Mouse (Mus musculus): ENCODE measurements around the gene Abcc3. TPM values are rescaled to one million over a fixed set of nuclear protein-coding genes. Genes with fewer than 3 reads are reported as not detected.
A peak's percentile ranks its signal among the peaks of the same experiment; 100 is the strongest.

The Abcc3 gene
- polyA plus RNA-seq, 1 experiment from 2014 or later = 0.77 TPM

- Histone ChIP-seq H3K27ac (no peak overlapping the region), H3K9ac (no peak overlapping the region), H3K4me2 (no peak overlapping the region), H3K36me3 (no peaks in the 10 kb centered on the region), H3K27me3 (peaks cover 8% of the 10 kb centered on the region; the same call in 1 of the 2 replicates), H3K4me1 (replicated peaks) (peaks cover 34% of the 10 kb centered on the region), H3K9me3 (no peaks in the 10 kb centered on the region), H3K4me3 (no peak overlapping the region)
- ATAC-seq (ENCODE audit: low FRiP score) = no peak
- WGBS = 63% methylated on average over 3 of the region's 3 CpGs
These were observed 46.2 kb downstream of the Abcc3 start for GRCm38 (mm10) chr11:94346611-94347010.

- H3K4me3 ChIP-seq = no peak overlapping the region
- H3K9me3 ChIP-seq = no peaks in the 10 kb centered on the region
- no peak overlapping the region for H3K27ac ChIP-seq
- no peak overlapping the region for H3K4me2 ChIP-seq
- peaks cover 40% of the 10 kb centered on the region for H3K4me1 ChIP-seq (replicated peaks)
- H3K9ac ChIP-seq = no peak overlapping the region
- WGBS = 81% methylated on average over 10 of the region's 10 CpGs
- peaks cover 8% of the 10 kb centered on the region; the same call in 1 of the 2 replicates for H3K27me3 ChIP-seq
- no peaks in the 10 kb centered on the region for H3K36me3 ChIP-seq
- ATAC-seq (ENCODE audit: low FRiP score) = no peak
These were observed 46.9 kb downstream of the Abcc3 start for GRCm38 (mm10) chr11:94345926-94346325.

GRCm38 (mm10) chr11:94344470-94344869, 48.3 kb downstream of the Abcc3 start:
- no peak for ATAC-seq (ENCODE audit: low FRiP score)
- no peaks in the 10 kb centered on the region for H3K9me3 ChIP-seq
- H3K27ac ChIP-seq = 0 out of 2 replicates have a peak overlapping the region, but pooled peaks have one; percentile 69

GRCm38 (mm10) chr11:94343955-94344358, 48.8 kb downstream of the Abcc3 start:
- Histone ChIP-seq H3K4me3 (no peak overlapping the region), H3K27me3 (peaks cover 8% of the 10 kb centered on the region; the same call in 1 of the 2 replicates), H3K9ac (0 out of 2 replicates have a peak overlapping the region, but pooled peaks have one; percentile 35), H3K36me3 (peaks cover 10% of the 10 kb centered on the region), H3K4me1 (replicated peaks) (peaks cover 45% of the 10 kb centered on the region), H3K4me2 (no peak overlapping the region), H3K27ac (peak overlapping the region; percentile 69; the same call in 1 of the 2 replicates), H3K9me3 (no peaks in the 10 kb centered on the region)
- peak; percentile 47; the same call in 1 of the 2 replicates for ATAC-seq (ENCODE audit: low FRiP score)
- WGBS = 20% methylated on average over 5 of the region's 5 CpGs

More at GRCm38 (mm10) chr11:94344470-94344869, 48.3 kb downstream of the Abcc3 start:
- H3K9ac ChIP-seq = 0 out of 2 replicates have a peak overlapping the region, but pooled peaks have one; percentile 35
- H3K4me1 ChIP-seq (replicated peaks) = peaks cover 45% of the 10 kb centered on the region
- no peak overlapping the region for H3K4me2 ChIP-seq
- H3K27me3 ChIP-seq = peaks cover 8% of the 10 kb centered on the region; the same call in 1 of the 2 replicates
- WGBS = 79% methylated on average over 1 of the region's 1 CpGs
- H3K4me3 ChIP-seq = no peak overlapping the region
- peaks cover 5% of the 10 kb centered on the region for H3K36me3 ChIP-seq

- H3K27me3 ChIP-seq = peaks cover 8% of the 10 kb centered on the region; the same call in 1 of the 2 replicates
- peak overlapping the region; percentile 52 for H3K27ac ChIP-seq
- peak overlapping the region; percentile 29; the same call in 1 of the 2 replicates for H3K9ac ChIP-seq
These were observed 50.5 kb downstream of the Abcc3 start for GRCm38 (mm10) chr11:94342114-94342905.

GRCm38 (mm10) chr11:94340948-94341933, 51.6 kb downstream of the Abcc3 start:
- Histone ChIP-seq H3K9ac (peak overlapping the region; percentile 29; the same call in 1 of the 2 replicates), H3K4me3 (no peak overlapping the region), H3K4me1 (replicated peaks) (peaks cover 40% of the 10 kb centered on the region), H3K4me2 (no peak overlapping the region), H3K27me3 (peaks cover 8% of the 10 kb centered on the region; the same call in 1 of the 2 replicates), H3K9me3 (no peaks in the 10 kb centered on the region), H3K36me3 (peaks cover 27% of the 10 kb centered on the region), H3K27ac (peak overlapping the region; percentile 18; the same call in 1 of the 2 replicates)
- no peak for ATAC-seq (ENCODE audit: low FRiP score)
- WGBS = 58% methylated on average over 10 of the region's 10 CpGs

More at GRCm38 (mm10) chr11:94342114-94342905, 50.5 kb downstream of the Abcc3 start:
- Histone ChIP-seq H3K4me3 (no peak overlapping the region), H3K4me2 (no peak overlapping the region), H3K36me3 (peaks cover 23% of the 10 kb centered on the region), H3K4me1 (replicated peaks) (peaks cover 45% of the 10 kb centered on the region), H3K9me3 (no peaks in the 10 kb centered on the region)
- 16% methylated on average over 13 of the region's 13 CpGs for WGBS
- ATAC-seq (ENCODE audit: low FRiP score) = no peak

GRCm38 (mm10) chr11:94339732-94340585, 52.8 kb downstream of the Abcc3 start:
- Histone ChIP-seq H3K9ac (no peak overlapping the region), H3K4me3 (no peak overlapping the region), H3K27ac (no peak overlapping the region), H3K4me1 (replicated peaks) (peaks cover 40% of the 10 kb centered on the region), H3K4me2 (no peak overlapping the region), H3K9me3 (no peaks in the 10 kb centered on the region), H3K36me3 (peaks cover 39% of the 10 kb centered on the region), H3K27me3 (0 out of 2 replicates have a peak, but pooled peaks cover 2% of the 10 kb centered on the region)
- 59% methylated on average over 18 of the region's 18 CpGs for WGBS
- ATAC-seq (ENCODE audit: low FRiP score) = peak; percentile 67; the same call in 1 of the 2 replicates

GRCm38 (mm10) chr11:94338347-94338746, 54.5 kb downstream of the Abcc3 start:
- Histone ChIP-seq H3K36me3 (peaks cover 46% of the 10 kb centered on the region), H3K27ac (no peak overlapping the region), H3K9ac (no peak overlapping the region), H3K4me3 (no peak overlapping the region), H3K4me2 (no peak overlapping the region), H3K9me3 (no peaks in the 10 kb centered on the region), H3K27me3 (no peaks in the 10 kb centered on the region), H3K4me1 (replicated peaks) (peaks cover 28% of the 10 kb centered on the region)
- WGBS = 86% methylated on average over 2 of the region's 2 CpGs
- ATAC-seq (ENCODE audit: low FRiP score) = no peak

GRCm38 (mm10) chr11:94336551-94336950, 56.2 kb downstream of the Abcc3 start:
- Histone ChIP-seq H3K4me2 (no peak overlapping the region), H3K27me3 (no peaks in the 10 kb centered on the region), H3K4me3 (no peak overlapping the region), H3K9me3 (no peaks in the 10 kb centered on the region), H3K4me1 (replicated peaks) (peaks cover 23% of the 10 kb centered on the region), H3K9ac (no peak overlapping the region), H3K27ac (no peak overlapping the region), H3K36me3 (peaks cover 46% of the 10 kb centered on the region)
- no peak for ATAC-seq (ENCODE audit: low FRiP score)

GRCm38 (mm10) chr11:94334386-94334968, 58.3 kb downstream of the Abcc3 start:
- Histone ChIP-seq H3K36me3 (peaks cover 41% of the 10 kb centered on the region), H3K9ac (no peak overlapping the region), H3K9me3 (no peaks in the 10 kb centered on the region), H3K4me3 (no peak overlapping the region), H3K4me2 (no peak overlapping the region), H3K27me3 (no peaks in the 10 kb centered on the region), H3K27ac (no peak overlapping the region), H3K4me1 (replicated peaks) (peaks cover 32% of the 10 kb centered on the region)
- 86% methylated on average over 8 of the region's 8 CpGs for WGBS
- ATAC-seq (ENCODE audit: low FRiP score) = no peak

GRCm38 (mm10) chr11:94332726-94333125, 60.1 kb downstream of the Abcc3 start:
- Histone ChIP-seq H3K4me1 (replicated peaks) (peaks cover 44% of the 10 kb centered on the region), H3K36me3 (peaks cover 23% of the 10 kb centered on the region), H3K9ac (no peak overlapping the region), H3K27ac (no peak overlapping the region), H3K4me2 (no peak overlapping the region), H3K9me3 (no peaks in the 10 kb centered on the region), H3K4me3 (no peak overlapping the region), H3K27me3 (no peaks in the 10 kb centered on the region)
- ATAC-seq (ENCODE audit: low FRiP score) = no peak
- WGBS = 93% methylated on average over 6 of the region's 6 CpGs

Data from hindbrain, embryonic 13.5 days (tissue).